Mouse (Mus musculus) C2C12 (cell line): Measurements from ENCODE around the gene Sf1. TPM values are rescaled to one million over a fixed set of nuclear protein-coding genes. Genes with fewer than 3 reads are reported as not detected.

Experiments
- H3K27me3 ChIP-seq: one replicate; pipeline ENCODE4 v1.6.1; 2011; ENCODE audit not compliant: control insufficient read depth, insufficient read depth, insufficient read length
- H3K36me3 ChIP-seq: one replicate; pipeline ENCODE4 v1.6.1; 2011; ENCODE audit not compliant: control insufficient read depth, insufficient read depth
- H3K4me3 ChIP-seq: one replicate; pipeline ENCODE4 v1.5.1; 2011; ENCODE audit warnings: mild to moderate bottlenecking, control low read depth; ENCODE audit not compliant: poor library complexity, insufficient read depth, severe bottlenecking
- H3K79me2 ChIP-seq: one replicate; pipeline ENCODE4 v1.6.1; 2011; ENCODE audit not compliant: control insufficient read depth, insufficient read depth
- H3K79me3 ChIP-seq: one replicate; pipeline ENCODE4 v1.6.1; 2011; ENCODE audit warnings: low read depth, control low read depth
- H3ac ChIP-seq: one replicate; pipeline ENCODE3; 2011; ENCODE audit warnings: low read depth; ENCODE audit not compliant: control insufficient read depth, insufficient read length
- CEBPB ChIP-seq: IDR thresholded peaks from one replicate; pipeline ENCODE4 v1.6.1; 2011; ENCODE audit warnings: low read depth, mild to moderate bottlenecking, control low read depth, moderate library complexity
- CTCF ChIP-seq: IDR thresholded peaks from one replicate; pipeline ENCODE4 v1.5.1; 2011; ENCODE audit not compliant: control insufficient read depth, insufficient read depth, insufficient read length
- FOSL1 ChIP-seq: IDR thresholded peaks from one replicate; pipeline ENCODE4 v1.8.0; 2011; ENCODE audit warnings: mild to moderate bottlenecking, low read length; ENCODE audit not compliant: poor library complexity, insufficient read depth, severe bottlenecking
- MAX ChIP-seq: IDR thresholded peaks from one replicate; pipeline ENCODE4 v1.6.1; 2011; ENCODE audit warnings: mild to moderate bottlenecking, control low read depth
- MYOD1 ChIP-seq: IDR thresholded peaks from one replicate; pipeline ENCODE4 v1.6.1; 2011; ENCODE audit warnings: low read depth; ENCODE audit not compliant: control insufficient read depth, insufficient read length
- MYOG ChIP-seq: IDR thresholded peaks from one replicate; pipeline ENCODE4 v1.6.1; 2011; ENCODE audit not compliant: control insufficient read depth, insufficient read length; ENCODE audit errors: extremely low read depth
- USF1 ChIP-seq: IDR thresholded peaks from one replicate; pipeline ENCODE4 v1.6.1; 2011; ENCODE audit warnings: low read depth, mild to moderate bottlenecking, control low read depth, moderate library complexity
- polyA plus RNA-seq: library from polyadenylated mRNA; unstranded; fragments of >200 nt; fragmentation: generic; extraction: Trizol; gene quantifications from one replicate; pipeline ENCODE4 v1.2.1, GENCODE M21; 2012; ENCODE audit warnings: missing spikeins

The Sf1 gene
- polyA plus RNA-seq, 1 experiment = 138 TPM

GRCm38 (mm10) chr19:6388006-6388405 is 24.5 kb downstream of the Sf1 start:
- Histone ChIP-seq H3K79me2 (no peaks in the 10 kb centered on the region), H3ac (no peak overlapping the region), H3K36me3 (no peaks in the 10 kb centered on the region), H3K27me3 (no peaks in the 10 kb centered on the region), H3K4me3 (no peak overlapping the region), H3K79me3 (no peaks in the 10 kb centered on the region)
- no peak for TF ChIP-seq MAX
- TF ChIP-seq CEBPB = no peak
- no peak for TF ChIP-seq MYOG
- TF ChIP-seq FOSL1 = no peak

GRCm38 (mm10) chr19:6389803-6390202 is 26.3 kb downstream of the Sf1 start:
- Histone ChIP-seq H3K79me2 (no peaks in the 10 kb centered on the region), H3K4me3 (no peak overlapping the region), H3K79me3 (no peaks in the 10 kb centered on the region), H3K36me3 (no peaks in the 10 kb centered on the region), H3K27me3 (no peaks in the 10 kb centered on the region), H3ac (no peak overlapping the region)
- TF ChIP-seq FOSL1 (no peak), MYOG (no peak), CTCF (no peak), USF1 (no peak), MYOD1 (no peak), MAX (no peak), CEBPB (no peak)

GRCm38 (mm10) chr19:6390251-6390650 is 26.8 kb downstream of the Sf1 start:
- no peaks in the 10 kb centered on the region for H3K79me2 ChIP-seq
- no peak overlapping the region for H3K4me3 ChIP-seq
- H3K79me3 ChIP-seq = no peaks in the 10 kb centered on the region
- TF ChIP-seq MYOD1 (no peak), CEBPB (no peak), MYOG (no peak), USF1 (no peak)
- H3K27me3 ChIP-seq = no peaks in the 10 kb centered on the region
- no peaks in the 10 kb centered on the region for H3K36me3 ChIP-seq
- H3ac ChIP-seq = no peak overlapping the region

DNA sequence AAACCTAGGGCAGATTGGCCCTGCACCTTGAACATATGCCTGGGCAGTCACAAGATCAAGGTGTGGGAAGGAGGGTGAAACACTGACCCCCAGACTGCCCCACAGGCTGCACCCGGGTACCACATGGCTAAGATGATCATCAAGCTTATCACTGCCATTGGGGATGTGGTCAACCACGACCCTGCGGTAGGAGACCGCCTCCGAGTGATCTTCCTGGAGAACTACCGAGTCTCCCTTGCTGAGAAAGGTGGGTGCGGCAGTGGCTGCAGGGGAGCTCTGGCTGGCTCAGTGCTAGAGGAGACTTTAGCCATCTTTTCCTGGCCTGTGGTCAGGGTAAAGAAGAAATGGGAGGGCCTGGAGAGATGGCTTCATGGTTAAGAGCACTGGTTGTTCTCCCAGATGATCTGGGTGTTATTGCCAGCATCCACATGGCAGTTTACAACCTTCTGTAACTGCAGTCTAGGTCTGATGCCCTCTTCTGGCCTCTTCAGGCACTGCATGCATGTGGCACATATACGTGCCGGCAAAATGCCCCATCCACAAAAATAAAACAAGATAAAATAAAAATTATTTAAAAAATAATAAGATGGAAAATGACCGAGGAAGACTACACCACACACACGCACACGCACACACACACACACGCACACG is 29.4 kb downstream of the Sf1 start:
- H3ac ChIP-seq = no peak overlapping the region
- no peaks in the 10 kb centered on the region for H3K36me3 ChIP-seq
- no peak for TF ChIP-seq MYOD1
- TF ChIP-seq USF1 = no peak
- H3K79me3 ChIP-seq = no peaks in the 10 kb centered on the region
- no peak overlapping the region for H3K4me3 ChIP-seq
- H3K79me2 ChIP-seq = no peaks in the 10 kb centered on the region
- H3K27me3 ChIP-seq = no peaks in the 10 kb centered on the region

DNA sequence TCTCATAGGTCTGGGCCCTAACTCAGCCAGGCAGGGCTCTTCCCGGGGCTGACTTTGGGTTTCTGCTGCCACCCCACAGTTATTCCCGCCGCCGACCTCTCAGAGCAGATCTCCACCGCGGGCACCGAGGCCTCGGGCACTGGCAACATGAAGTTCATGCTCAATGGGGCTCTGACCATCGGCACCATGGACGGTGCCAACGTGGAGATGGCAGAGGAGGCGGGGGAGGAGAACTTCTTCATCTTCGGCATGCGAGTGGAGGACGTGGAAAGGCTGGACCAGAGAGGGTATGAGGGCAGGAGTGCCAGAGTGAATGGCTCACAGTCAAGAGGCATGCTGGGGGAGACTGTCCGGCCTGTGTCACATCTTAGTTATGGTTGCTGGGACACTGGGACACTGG is 30.1 kb downstream of the Sf1 start:
- Histone ChIP-seq H3K36me3 (no peaks in the 10 kb centered on the region), H3K79me3 (no peaks in the 10 kb centered on the region), H3K4me3 (no peak overlapping the region), H3ac (no peak overlapping the region), H3K79me2 (no peaks in the 10 kb centered on the region), H3K27me3 (no peaks in the 10 kb centered on the region)
- TF ChIP-seq CEBPB (no peak), MAX (no peak), MYOG (no peak), MYOD1 (no peak), USF1 (no peak), FOSL1 (no peak), CTCF (no peak)

- no peak overlapping the region for H3K4me3 ChIP-seq
- no peaks in the 10 kb centered on the region for H3K79me2 ChIP-seq
- no peaks in the 10 kb centered on the region for H3K79me3 ChIP-seq
- no peaks in the 10 kb centered on the region for H3K36me3 ChIP-seq
- peaks cover 16% of the 10 kb centered on the region for H3K27me3 ChIP-seq
- H3ac ChIP-seq = no peak overlapping the region
- no peak for TF ChIP-seq FOSL1
- no peak for TF ChIP-seq MYOD1
Measured at GRCm38 (mm10) chr19:6396237-6396636, 32.7 kb downstream of the Sf1 start.
